Mouse (Mus musculus): Measurements from ENCODE around the gene Otud3.

DNA sequence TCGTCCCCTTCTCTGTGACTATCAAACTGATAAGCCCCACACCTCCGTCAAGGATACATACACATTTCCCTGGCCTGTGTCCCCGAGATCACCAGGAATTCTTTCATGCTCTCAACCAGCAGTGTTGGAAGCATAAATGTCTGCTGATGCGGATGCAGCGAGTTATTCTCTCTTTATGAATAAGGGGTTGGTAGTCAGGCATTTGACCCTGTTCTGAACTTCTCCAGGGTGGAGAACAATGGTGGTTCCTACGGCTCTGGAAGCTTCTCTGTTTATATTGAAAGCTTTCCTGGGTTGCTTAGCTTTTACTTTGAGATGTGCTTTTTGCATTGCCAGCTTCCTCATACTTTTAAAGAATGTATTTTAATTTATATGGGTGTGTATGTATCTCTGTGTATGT is 39.9 kb downstream of the Otud3 start, which contains the start of gene Gm13030:
- TF ChIP-seq CTCF (IDR thresholded peaks at IDR 0.05; ENCODE audit: borderline replicate concordance, insufficient read depth, low read depth, low read length), result no peak
- TF ChIP-seq POLR2A (IDR thresholded peaks at IDR 0.05; ENCODE audit: borderline replicate concordance, insufficient read depth, low read length), result no peak

All from cerebellum, adult 2 months (tissue).